Mouse (Mus musculus) thymus, postnatal 10 days (tissue): ENCODE results near the gene Gm8257.
"Not testable (repeated sequence)": the region's sequence is repeated elsewhere in the genome, so short reads cannot be mapped to it uniquely, and the experiment has no call there.

Experiments used
- DNase-seq, 2 experiments: peaks; one replicate each; pipeline ENCODE4 v3.0.0; 2021; ENCODE audit warnings: low spot score in 2 of 2

Gene Gm8257

GRCm38 (mm10) chr14:44706356-44706755 is at the start of gene Gm8257:
TSS of gene Gm8257 (minus strand) at chr14:44706456.
- DNase-seq = not testable (repeated sequence)

DNA sequence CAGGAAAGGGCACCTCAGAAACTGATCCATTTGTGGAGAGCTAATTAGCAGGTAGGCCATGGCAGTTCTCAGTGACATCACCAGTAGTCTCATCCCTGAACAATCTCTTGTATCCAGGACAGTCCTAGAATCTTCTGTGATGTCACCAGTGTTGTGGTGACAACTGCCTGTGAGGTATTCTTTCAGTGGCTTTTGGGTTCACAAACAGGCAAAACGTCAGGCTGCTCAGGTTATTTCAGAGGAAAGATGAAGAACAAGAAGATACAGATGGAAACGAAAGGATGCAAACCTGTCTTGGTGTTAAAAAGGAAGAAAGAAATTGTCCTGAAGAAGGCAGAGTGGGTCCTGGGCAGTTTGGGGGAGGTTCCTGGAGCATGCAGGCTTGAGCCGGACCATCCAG is 44.0 kb upstream of the Gm8257 start, which contains the start of gene Gm8267:
TSS of gene Gm8267 (minus strand) at position 101 of the 400 bp plus-strand sequence.
- DNase-seq = no peak

GRCm38 (mm10) chr14:44742789-44743188 is 36.5 kb upstream of the Gm8257 start:
- not testable (repeated sequence) for DNase-seq

GRCm38 (mm10) chr14:44730711-44731110 is 24.5 kb upstream of the Gm8257 start:
- not testable (repeated sequence) for DNase-seq

DNA sequence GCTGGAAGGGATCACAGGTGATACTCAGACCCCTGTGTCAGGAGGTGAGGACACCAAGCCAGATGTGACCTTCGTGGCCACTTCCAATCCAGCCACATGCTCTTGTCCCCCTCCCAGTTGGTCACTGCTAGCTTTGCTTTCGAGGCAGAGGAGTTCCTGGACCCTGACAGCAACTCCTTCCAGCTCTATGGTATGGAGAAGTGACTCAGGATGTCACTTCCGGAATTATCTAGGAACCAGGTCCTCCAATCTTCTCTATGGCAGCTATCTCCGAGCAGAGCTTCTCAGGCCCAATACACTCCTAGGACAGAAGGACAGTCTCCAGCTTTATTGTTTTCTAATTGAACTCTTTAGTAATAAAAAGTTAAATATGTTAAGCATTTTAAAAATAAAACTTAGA is 78.5 kb downstream of the Gm8257 start, which contains the start of gene Gm5624:
TSS of gene Gm5624 (minus strand) at position 202 of the 400 bp plus-strand sequence.
- DNase-seq = not testable (repeated sequence)
